In the genomic region with DNA sequence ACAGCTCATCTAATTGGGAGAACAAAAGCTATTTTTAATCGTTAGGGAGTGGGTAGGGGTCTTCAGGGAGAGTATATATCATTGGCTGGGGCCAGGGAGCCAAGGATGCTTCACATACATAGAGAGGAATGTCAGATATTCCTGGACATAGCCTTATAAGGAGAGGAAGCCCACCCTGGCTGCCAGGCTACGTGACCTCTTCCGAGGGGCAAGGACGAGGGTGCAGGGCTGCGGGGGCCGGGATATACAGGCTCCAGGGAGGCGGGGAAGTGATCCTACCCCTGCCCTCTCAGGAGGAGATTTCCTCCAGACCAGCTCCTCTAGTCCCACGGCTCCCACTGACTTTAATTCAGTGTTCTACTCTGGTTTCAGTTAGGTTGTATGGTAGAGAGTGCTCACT, we compare ENCODE assay signal across 9 mouse cellular contexts. TPM values are rescaled to one million over a fixed set of nuclear protein-coding genes. Genes with fewer than 3 reads are reported as not detected.
DNase-seq lines count a peak whose midpoint lies in the region; ATAC-seq and TF ChIP-seq lines count a peak whose summit lies in the region.
"Had no signal": no experiment of that assay in that cellular context is flagged by ENCODE, and none has a peak within 500 bp of the region (broad histone marks: within the 10 kb centered on the region; RNA-seq: fewer than 3 reads in every experiment).

No protein-coding gene starts in this region.

- H3K4me1 ChIP-seq in heart, embryonic 10.5 days: peaks cover 59% of the 10 kb centered on the region
- peaks cover 36% of the 10 kb centered on the region for H3K4me1 ChIP-seq in lung, postnatal 0 days (ENCODE audit: insufficient read depth, low read depth, low read length)
- peaks cover 19% of the 10 kb centered on the region for H3K4me1 ChIP-seq in limb, embryonic 11.5 days (ENCODE audit: control insufficient read depth, insufficient read depth, low read length)

- peak; percentile 94 for DNase-seq in heart, embryonic 10.5 days (ENCODE audit: low spot score)
- no peak for DNase-seq in heart, adult 9 months (ENCODE audit: low spot score in 2 of 2)
- DNase-seq in lung, postnatal 0 days (ENCODE audit: low spot score): no peak
- DNase-seq in lung, postnatal 25 days (ENCODE audit: low spot score): no peak
- no peak for DNase-seq in limb, embryonic 11.5 days (ENCODE audit: low spot score)
- no peak for DNase-seq in left cerebral cortex, postnatal 14 days (ENCODE audit: low spot score in 2 of 2)
- DNase-seq in urinary bladder, postnatal 10 days (ENCODE audit: low spot score): no peak
- no peak for DNase-seq in urinary bladder, adult 18-20 months (ENCODE audit: low spot score in 2 of 2)

- TF ChIP-seq CTCF in lung, postnatal 0 days (IDR thresholded peaks at IDR 0.05): no peak

- intact Hi-C loops in left cerebral cortex, postnatal 14 days (cut with DNase I): no loop called here

- 8% methylated on average over 8 of the region's 8 CpGs for WGBS in heart, embryonic 10.5 days
- WGBS in lung, postnatal 0 days: 15% methylated on average over 8 of the region's 8 CpGs
- 19% methylated on average over 8 of the region's 8 CpGs for WGBS in limb, embryonic 11.5 days

- H3K27me3 ChIP-seq in heart, embryonic 10.5 days (ENCODE audit: insufficient read depth, poor library complexity, severe bottlenecking): no peaks in the 10 kb centered on the region
- H3K27me3 ChIP-seq in lung, postnatal 0 days (replicated peaks; ENCODE audit: insufficient read depth, low read length): no peaks in the 10 kb centered on the region
- H3K27me3 ChIP-seq in limb, embryonic 11.5 days (ENCODE audit: control insufficient read depth, insufficient read depth, low read length): no peaks in the 10 kb centered on the region

- no peak overlapping the region for H3K4me2 ChIP-seq in lung, postnatal 0 days (replicated peaks; ENCODE audit: low read depth, low read length)
- no peak overlapping the region for H3K4me2 ChIP-seq in limb, embryonic 11.5 days (ENCODE audit: low read depth, severe bottlenecking)

- H3K36me3 ChIP-seq in heart, embryonic 10.5 days: peaks cover 41% of the 10 kb centered on the region
- no peaks in the 10 kb centered on the region for H3K36me3 ChIP-seq in lung, postnatal 0 days (ENCODE audit: insufficient read depth, low read length)
- no peaks in the 10 kb centered on the region for H3K36me3 ChIP-seq in limb, embryonic 11.5 days (ENCODE audit: control insufficient read depth, insufficient read depth, low read length)

- peak overlapping the region; percentile 35 for H3K4me3 ChIP-seq in heart, embryonic 10.5 days
- no peak overlapping the region for H3K4me3 ChIP-seq in lung, postnatal 0 days (ENCODE audit: low read depth, low read length)
- H3K4me3 ChIP-seq in limb, embryonic 11.5 days (ENCODE audit: low read depth, low read length): no peak overlapping the region
- H3K4me3 ChIP-seq: erythroblast, embryonic 14.5 days had no signal

- TF ChIP-seq EP300 in lung, postnatal 0 days (IDR thresholded peaks at IDR 0.05): no peak

- no peaks in the 10 kb centered on the region for H3K9me3 ChIP-seq in heart, embryonic 10.5 days
- H3K9me3 ChIP-seq in lung, postnatal 0 days (ENCODE audit: low read length): no peaks in the 10 kb centered on the region
- no peaks in the 10 kb centered on the region for H3K9me3 ChIP-seq in limb, embryonic 11.5 days (ENCODE audit: control insufficient read depth, low read length)

- peak overlapping the region; percentile 93 for H3K27ac ChIP-seq in heart, embryonic 10.5 days
- H3K27ac ChIP-seq in lung, postnatal 0 days (ENCODE audit: low read length): peak overlapping the region; percentile 74
- H3K27ac ChIP-seq in limb, embryonic 11.5 days (replicated peaks; ENCODE audit: low read depth, low read length): peak overlapping the region; percentile 84

- H3K9ac ChIP-seq in lung, postnatal 0 days (replicated peaks; ENCODE audit: low read depth): no peak overlapping the region
- H3K9ac ChIP-seq in limb, embryonic 11.5 days (ENCODE audit: low read length): no peak overlapping the region

- peak; percentile 40 for ATAC-seq in lung, postnatal 0 days
- ATAC-seq in limb, embryonic 11.5 days (ENCODE audit: insufficient number of reproducible peaks, low FRiP score, low TSS enrichment, low read depth): no peak; the same call in 1 of the 2 replicates

RNA-seq across cellular contexts. Expression of gene Igf2r, which starts 10.7 kb away (rescaled TPM):
- polyA plus RNA-seq in heart, embryonic 10.5 days (2016; fragmentation: Nextera tagmentation; extraction: Ambion mirVana): 141 and 272 TPM in 2 replicates
- polyA plus RNA-seq in lung, postnatal 0 days (2015; fragmentation: Nextera tagmentation; extraction: Ambion mirVana): 26.7 and 27.9 TPM in 2 replicates
- 28.0 and 31.5 TPM in 2 replicates for polyA plus RNA-seq in limb, embryonic 11.5 days (2014; fragmentation: Nextera tagmentation; extraction: Ambion mirVana)
- 10 to 100 TPM; 25.8 to 25.9 TPM for total RNA-seq in left cerebral cortex, postnatal 14 days (2021)
